Comparison of ENCODE assay signal across 31 mouse cellular contexts in the genomic region with DNA sequence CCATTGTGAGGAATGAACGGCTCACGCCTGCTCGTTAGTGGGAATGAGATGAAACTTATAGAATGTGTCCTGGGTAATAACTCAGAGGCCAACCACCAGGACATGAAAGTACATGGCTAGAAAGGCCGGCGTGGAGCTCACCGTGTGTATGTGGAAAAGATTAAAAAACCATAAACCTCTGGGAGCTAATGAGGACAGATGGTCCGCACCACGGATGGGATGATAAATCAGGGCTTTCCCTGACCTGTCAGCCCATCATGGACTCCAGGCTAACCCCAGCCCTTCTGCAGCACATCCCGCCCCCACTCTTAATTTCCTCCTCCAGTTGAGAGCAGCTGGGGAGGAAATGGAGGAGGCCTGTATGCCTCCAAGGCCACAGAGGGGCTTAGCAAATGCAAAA.
DNase-seq lines count a peak whose midpoint lies in the region; ATAC-seq and TF ChIP-seq lines count a peak whose summit lies in the region.
"Had no signal": no experiment of that assay in that cellular context is flagged by ENCODE, and none has a peak within 500 bp of the region (broad histone marks: within the 10 kb centered on the region; RNA-seq: fewer than 3 reads in every experiment).

No protein-coding gene starts in this region.

- H3K4me3 ChIP-seq in kidney, postnatal 0 days (replicated peaks; ENCODE audit: low read depth, low read length): no peak overlapping the region
- no peak overlapping the region for H3K4me3 ChIP-seq in kidney, embryonic 16.5 days (ENCODE audit: low read length)
- no peak overlapping the region for H3K4me3 ChIP-seq in hindbrain, embryonic 13.5 days
- H3K4me3 ChIP-seq: embryonic facial prominence, embryonic 10.5 days; embryonic facial prominence, embryonic 13.5 days; erythroblast, embryonic 14.5 days; forebrain, embryonic 12.5 days; gastrocnemius, adult 2 months; heart, embryonic 10.5 days; heart, embryonic 13.5 days; hindbrain, embryonic 15.5 days; intestine, embryonic 15.5 days had no signal

- no peaks in the 10 kb centered on the region for H3K36me3 ChIP-seq in kidney, postnatal 0 days (ENCODE audit: insufficient read depth, low read length)
- no peaks in the 10 kb centered on the region for H3K36me3 ChIP-seq in kidney, embryonic 16.5 days (ENCODE audit: insufficient read depth, low read length)
- no peaks in the 10 kb centered on the region for H3K36me3 ChIP-seq in hindbrain, embryonic 13.5 days
- H3K36me3 ChIP-seq: embryonic facial prominence, embryonic 10.5 days; embryonic facial prominence, embryonic 13.5 days; forebrain, embryonic 12.5 days; G1E; heart, embryonic 10.5 days; heart, embryonic 13.5 days; hindbrain, embryonic 15.5 days; intestine, embryonic 15.5 days had no signal

- no peak overlapping the region for H3K9ac ChIP-seq in kidney, postnatal 0 days (ENCODE audit: low read depth, low read length)
- H3K9ac ChIP-seq in kidney, embryonic 16.5 days (replicated peaks; ENCODE audit: low read length): no peak overlapping the region
- no peak overlapping the region for H3K9ac ChIP-seq in hindbrain, embryonic 13.5 days
- H3K9ac ChIP-seq: embryonic facial prominence, embryonic 13.5 days; forebrain, embryonic 12.5 days; heart, embryonic 13.5 days; hindbrain, embryonic 15.5 days; intestine, embryonic 15.5 days had no signal

- no peaks in the 10 kb centered on the region for H3K27me3 ChIP-seq in kidney, postnatal 0 days (ENCODE audit: insufficient read depth, low read length)
- H3K27me3 ChIP-seq in kidney, embryonic 16.5 days (ENCODE audit: insufficient read depth, low read length): no peaks in the 10 kb centered on the region
- H3K27me3 ChIP-seq in hindbrain, embryonic 13.5 days: no peaks in the 10 kb centered on the region
- H3K27me3 ChIP-seq: CH12.LX; embryonic facial prominence, embryonic 13.5 days; forebrain, embryonic 12.5 days; hindbrain, embryonic 15.5 days; intestine, embryonic 15.5 days; Patski had no signal

- H3K4me1 ChIP-seq in kidney, postnatal 0 days (replicated peaks; ENCODE audit: insufficient read depth, low read length): no peaks in the 10 kb centered on the region
- no peaks in the 10 kb centered on the region for H3K4me1 ChIP-seq in kidney, embryonic 16.5 days (ENCODE audit: insufficient read depth, low read length)
- no peaks in the 10 kb centered on the region for H3K4me1 ChIP-seq in hindbrain, embryonic 13.5 days (replicated peaks)
- H3K4me1 ChIP-seq: embryonic facial prominence, embryonic 10.5 days; embryonic facial prominence, embryonic 13.5 days; forebrain, embryonic 12.5 days; heart, embryonic 10.5 days; hindbrain, embryonic 15.5 days; intestine, embryonic 15.5 days had no signal

- no peak overlapping the region for H3K27ac ChIP-seq in kidney, postnatal 0 days
- H3K27ac ChIP-seq in kidney, embryonic 16.5 days (ENCODE audit: low read length): no peak overlapping the region
- H3K27ac ChIP-seq in hindbrain, embryonic 13.5 days: no peak overlapping the region
- H3K27ac ChIP-seq: embryonic facial prominence, embryonic 10.5 days; embryonic facial prominence, embryonic 13.5 days; forebrain, embryonic 12.5 days; gastrocnemius, adult 2 months; heart, embryonic 10.5 days; heart, embryonic 13.5 days; hindbrain, embryonic 15.5 days; intestine, embryonic 15.5 days had no signal

- 42% methylated on average over 9 of the region's 9 CpGs for WGBS in kidney, postnatal 0 days
- 38% methylated on average over 9 of the region's 9 CpGs for WGBS in kidney, embryonic 16.5 days
- WGBS in hindbrain, embryonic 13.5 days: 80% methylated on average over 9 of the region's 9 CpGs

- no peak for TF ChIP-seq CTCF in kidney, postnatal 0 days (IDR thresholded peaks at IDR 0.05; ENCODE audit: low read depth)

- ATAC-seq in kidney, postnatal 0 days (replicated peaks; ENCODE audit: low FRiP score, low read depth): no peak
- no peak for ATAC-seq in kidney, embryonic 16.5 days (ENCODE audit: low FRiP score, low TSS enrichment)
- no peak for ATAC-seq in hindbrain, embryonic 13.5 days (ENCODE audit: low FRiP score)
- ATAC-seq: forebrain, embryonic 16.5 days; intestine, embryonic 15.5 days; Patski had no signal

- peak; percentile 14 for DNase-seq in kidney, postnatal 0 days (ENCODE audit: low spot score)
- DNase-seq in retina, postnatal 1 day: peak; percentile 7
- no peak for DNase-seq in retina, embryonic 14.5 days (ENCODE audit: low spot score)
- DNase-seq in hindlimb bud, embryonic 11.5 days (ENCODE audit: extremely low spot score, low read depth, low spot score): peak; percentile 22
- peak; percentile 48 for DNase-seq in mesoderm, embryonic 11.5 days (ENCODE audit: low read depth, low spot score)
- DNase-seq in layer of hippocampus, postnatal 25 days (ENCODE audit: extremely low spot score in 1 of 2, low spot score in 1 of 2): no peak
- DNase-seq: adrenal gland, postnatal 10 days; adrenal gland, postnatal 36 days; B cell, adult 2 months; cerebellum, adult 2 months; cerebellum, adult 9-11 months; cerebellum, postnatal 25 days; gastrocnemius, adult 2 months; gastrocnemius, postnatal 14 days; heart, adult 18-20 months; heart, postnatal 14 days; heart, postnatal 4 days had no signal

- no peak overlapping the region for H3K4me2 ChIP-seq in kidney, postnatal 0 days (ENCODE audit: low read length)
- H3K4me2 ChIP-seq in kidney, embryonic 16.5 days (replicated peaks; ENCODE audit: low read depth, low read length): no peak overlapping the region
- H3K4me2 ChIP-seq in hindbrain, embryonic 13.5 days: no peak overlapping the region
- H3K4me2 ChIP-seq: embryonic facial prominence, embryonic 13.5 days; forebrain, embryonic 12.5 days; heart, embryonic 13.5 days; hindbrain, embryonic 15.5 days; intestine, embryonic 15.5 days had no signal

- no peaks in the 10 kb centered on the region for H3K9me3 ChIP-seq in kidney, postnatal 0 days (replicated peaks; ENCODE audit: low read length)
- H3K9me3 ChIP-seq in kidney, embryonic 16.5 days (ENCODE audit: low read length): 0 out of 2 replicates have a peak, but pooled peaks cover 3% of the 10 kb centered on the region
- peaks cover 11% of the 10 kb centered on the region; the same call in 1 of the 2 replicates for H3K9me3 ChIP-seq in hindbrain, embryonic 13.5 days
- H3K9me3 ChIP-seq: embryonic facial prominence, embryonic 13.5 days; hindbrain, embryonic 15.5 days; intestine, embryonic 15.5 days had no signal

Comparison
In these comparisons a context has a peak if more than half of its experiments do, and no peak if none do; other contexts are left out.
1. DNase-seq: peak in kidney, postnatal 0 days (single experiment), retina, postnatal 1 day (single experiment), hindlimb bud, embryonic 11.5 days (single experiment) and mesoderm, embryonic 11.5 days (single experiment); none in retina, embryonic 14.5 days (single experiment) and layer of hippocampus, postnatal 25 days (0 of 2).